Mouse (Mus musculus) spleen, postnatal 10 days (tissue): Measurements from ENCODE around the gene Gm10518.
"Not testable (repeated sequence)": the region's sequence is repeated elsewhere in the genome, so short reads cannot be mapped to it uniquely, and the experiment has no call there.

ENCODE experiments used
- DNase-seq, 2 experiments: peaks; one replicate each; pipeline ENCODE4 v3.0.0; 2021 to 2022; ENCODE audit warnings: low spot score in 2 of 2

Gm10518 gene

GRCm38 (mm10) chr1:179802610-179803512 lies at the start of gene Gm10518:
Gm10518 (plus strand) TSS chr1:179803376.
- peak; percentile 71 to 78 for DNase-seq

- DNase-seq, result no peak
Measured at GRCm38 (mm10) chr1:179756477-179756876, 46.7 kb upstream of the Gm10518 start.

GRCm38 (mm10) chr1:179760086-179760485 lies 43.1 kb upstream of the Gm10518 start:
- no peak for DNase-seq

- no peak for DNase-seq
Measured at GRCm38 (mm10) chr1:179760553-179760952, 42.6 kb upstream of the Gm10518 start.

DNA sequence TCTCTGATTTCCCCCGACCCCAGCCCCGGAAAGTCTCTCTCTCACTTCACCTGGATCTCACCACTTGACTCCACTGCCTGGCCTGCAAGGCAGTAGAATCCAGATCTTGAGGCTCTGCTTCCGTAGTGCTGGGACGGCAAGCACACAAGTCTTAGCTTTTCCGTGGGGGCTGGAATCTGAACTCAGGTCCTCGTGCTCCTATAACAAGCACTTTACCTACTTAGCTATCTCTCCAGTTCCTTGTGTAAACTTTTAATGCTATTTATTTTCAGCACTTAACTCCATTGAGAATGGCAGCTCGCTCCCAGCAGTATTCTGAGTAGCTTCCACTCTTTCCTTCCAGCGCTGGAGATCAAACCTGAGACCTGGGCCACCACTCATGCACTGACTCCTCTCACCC lies 26.3 kb upstream of the Gm10518 start:
- DNase-seq, result no peak

DNA sequence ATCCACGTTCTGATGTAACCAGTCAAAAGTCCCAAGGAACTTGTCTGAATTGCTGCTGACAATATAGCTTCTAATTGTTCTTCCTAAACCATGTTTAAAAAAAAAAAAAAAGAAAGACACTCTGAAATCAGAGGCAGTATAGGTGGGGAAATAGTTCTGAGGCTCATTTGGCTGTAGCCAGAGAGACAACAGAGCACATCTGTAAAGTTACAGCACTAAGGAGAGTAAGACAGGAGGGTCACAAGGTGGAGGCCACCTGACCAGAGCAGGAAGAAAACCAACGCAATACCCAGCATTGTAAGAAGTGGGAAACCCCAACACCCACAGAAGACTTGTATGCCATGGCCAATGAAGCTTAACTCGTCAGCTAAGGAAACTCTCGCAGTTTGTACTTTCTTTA lies 19.1 kb upstream of the Gm10518 start:
- no peak for DNase-seq

GRCm38 (mm10) chr1:179785502-179785901 lies 17.7 kb upstream of the Gm10518 start:
- peak in 1 of 2 experiments; percentile 19 for DNase-seq

DNA sequence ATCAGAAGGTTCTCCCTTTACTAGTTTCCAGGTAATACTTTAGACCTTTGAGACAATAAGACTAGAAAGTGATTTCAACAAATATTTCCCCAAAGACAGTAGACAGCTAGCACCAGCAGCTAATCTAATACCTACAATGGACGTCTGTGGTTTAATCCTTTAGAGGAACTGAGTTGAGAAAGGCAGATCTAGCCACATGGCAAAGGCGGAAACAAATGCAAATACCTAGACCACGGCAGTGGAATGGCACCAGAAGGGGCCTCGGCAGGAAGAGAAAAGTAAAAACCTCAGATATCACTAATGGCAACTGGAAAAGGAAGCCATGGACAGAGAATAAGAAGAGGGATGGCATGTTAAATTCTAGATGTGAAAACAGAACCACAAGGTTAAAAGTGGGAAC lies 15.9 kb upstream of the Gm10518 start:
- no peak for DNase-seq

- DNase-seq, result no peak
Measured at GRCm38 (mm10) chr1:179798794-179799193, 4.4 kb upstream of the Gm10518 start.

DNA sequence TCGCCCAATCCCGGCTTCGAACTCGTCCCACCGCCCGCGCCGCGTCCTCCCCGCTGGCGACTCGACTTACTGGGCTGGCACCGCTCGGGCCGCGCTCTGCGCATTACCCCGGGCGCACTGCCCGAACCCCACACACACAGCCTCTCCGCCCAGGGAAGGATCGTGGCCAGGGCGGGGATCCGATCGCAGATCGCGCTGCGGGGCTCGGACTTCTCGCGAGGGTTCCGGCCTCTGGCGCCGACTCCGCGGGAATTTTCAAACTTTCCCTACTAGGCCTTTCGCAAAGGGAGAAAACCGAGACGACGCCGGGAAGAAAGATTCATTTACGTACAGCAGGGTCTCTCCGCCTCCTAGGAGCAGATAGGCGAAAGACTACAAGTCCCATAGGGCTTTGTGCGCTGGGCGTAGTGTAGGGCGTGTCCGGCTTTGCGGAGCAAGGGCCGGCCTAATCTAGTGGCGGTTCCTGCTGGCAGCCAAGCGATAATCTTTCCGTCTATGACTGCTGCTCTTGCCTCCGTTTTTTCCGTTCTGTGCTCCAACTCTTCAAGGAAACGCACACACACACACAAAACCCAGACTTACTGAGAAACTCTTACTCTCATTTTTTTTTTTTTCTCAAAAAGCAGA lies 450 bp downstream of the Gm10518 start, which contains the start of gene Ahctf1:
TSS of gene Ahctf1 (minus strand) at position 168 of the 627 bp plus-strand sequence.
- DNase-seq, result peak; percentile 95

- DNase-seq, result peak; percentile 37 to 49
Measured at GRCm38 (mm10) chr1:179804140-179804881, 1.1 kb downstream of the Gm10518 start.

DNA sequence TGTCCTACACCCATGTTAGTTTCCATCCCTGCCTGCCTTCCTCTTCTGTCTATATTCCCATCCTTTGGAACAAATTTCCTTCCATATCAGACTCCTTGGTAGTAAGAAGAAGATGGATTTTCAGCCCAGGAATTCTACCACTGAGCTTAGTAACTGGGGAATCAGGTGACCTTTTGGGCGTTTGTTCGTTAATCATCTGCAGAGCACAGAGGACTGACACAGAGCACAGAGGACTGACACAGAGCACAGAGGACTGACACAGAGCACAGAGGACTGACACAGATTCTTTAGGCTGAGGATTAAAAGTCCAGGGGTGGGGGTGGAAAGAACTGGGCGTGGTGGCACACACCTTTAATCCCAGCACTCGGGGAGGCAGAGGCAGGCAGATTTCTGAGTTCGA lies 2.6 kb downstream of the Gm10518 start:
- no peak for DNase-seq

- no peak for DNase-seq
Measured at GRCm38 (mm10) chr1:179807468-179807867, 4.3 kb downstream of the Gm10518 start.

DNA sequence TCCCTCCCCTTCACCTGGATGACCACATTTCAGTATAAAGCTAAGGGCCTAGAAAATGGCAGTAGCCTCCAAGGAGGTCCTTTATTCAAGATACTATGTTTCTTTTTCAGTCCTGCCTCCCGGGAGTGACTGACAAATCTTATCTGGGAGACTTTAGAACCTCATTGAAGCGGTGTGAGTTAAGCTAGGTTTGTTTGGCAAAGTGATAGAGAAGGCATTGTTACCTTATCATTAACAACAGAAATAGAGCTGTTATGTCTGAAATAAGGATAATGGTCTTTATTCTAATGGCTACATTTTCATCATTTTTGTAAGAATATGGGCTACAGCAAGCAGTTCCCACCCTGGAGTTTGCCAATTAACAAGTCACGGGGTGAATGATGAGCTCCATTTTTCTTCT lies 5.1 kb downstream of the Gm10518 start:
- no peak for DNase-seq

- DNase-seq, result no peak
Measured at GRCm38 (mm10) chr1:179813385-179813784, 10.2 kb downstream of the Gm10518 start.

DNA sequence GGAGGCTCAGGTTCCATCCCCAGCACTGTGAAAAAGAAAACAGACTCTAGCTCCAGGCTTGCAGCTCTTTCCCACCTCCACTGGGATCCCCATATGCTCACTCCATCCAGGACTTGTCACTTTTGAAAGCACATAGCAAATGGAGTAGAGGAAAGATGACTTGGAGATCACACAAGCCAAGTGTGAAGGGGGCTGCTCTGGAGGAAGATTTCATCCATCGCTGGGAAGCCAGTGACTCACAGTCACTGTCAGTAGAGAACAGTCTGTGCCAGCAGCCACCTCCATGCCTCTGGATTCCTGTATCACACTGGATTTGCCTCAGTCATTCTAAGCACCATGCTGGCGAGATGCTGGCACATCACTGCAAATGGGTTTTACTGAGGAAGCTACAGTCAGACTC lies 11.4 kb downstream of the Gm10518 start:
- no peak for DNase-seq

DNA sequence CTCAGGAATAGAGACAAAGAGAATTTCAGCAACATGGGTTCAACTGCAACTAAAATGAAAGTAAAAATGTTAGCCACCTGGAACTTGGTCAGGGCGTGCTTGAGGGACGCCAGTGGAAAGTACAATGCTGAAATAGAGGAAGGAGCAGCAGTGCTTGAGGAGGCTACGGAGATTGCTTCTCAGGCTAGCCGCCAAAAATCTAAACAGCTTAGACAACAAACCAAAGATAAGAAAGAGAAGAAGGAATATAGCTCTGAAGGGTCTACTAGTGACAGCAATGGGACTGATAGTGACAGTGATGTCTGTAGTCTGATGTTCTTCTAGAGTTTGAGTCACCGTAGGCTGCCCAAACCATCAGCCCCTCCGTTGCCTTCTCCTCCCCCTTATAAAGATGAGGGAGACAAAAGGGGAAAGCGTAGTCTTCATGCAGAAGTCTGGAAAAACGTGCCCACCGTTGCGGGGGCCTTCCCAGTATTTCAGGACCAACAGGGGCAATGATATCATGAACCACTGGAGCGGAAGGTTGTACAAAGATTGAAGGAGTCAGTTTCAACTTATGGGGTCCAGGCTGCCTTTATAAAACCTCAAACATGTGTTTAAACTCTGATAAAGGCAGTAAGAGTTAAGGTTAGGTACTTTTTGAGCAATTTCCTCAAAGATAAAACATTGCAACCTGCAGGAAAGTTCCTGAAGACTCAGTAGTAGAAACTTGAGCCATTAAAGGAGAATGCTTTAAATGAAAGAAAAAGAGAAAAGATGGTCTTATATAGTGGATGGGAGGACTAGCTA lies 15.5 kb downstream of the Gm10518 start:
- not testable (repeated sequence) for DNase-seq

- no peak for DNase-seq
Measured at GRCm38 (mm10) chr1:179824549-179824948, 21.4 kb downstream of the Gm10518 start.

GRCm38 (mm10) chr1:179828051-179828450 lies 24.9 kb downstream of the Gm10518 start:
- DNase-seq, result no peak

DNA sequence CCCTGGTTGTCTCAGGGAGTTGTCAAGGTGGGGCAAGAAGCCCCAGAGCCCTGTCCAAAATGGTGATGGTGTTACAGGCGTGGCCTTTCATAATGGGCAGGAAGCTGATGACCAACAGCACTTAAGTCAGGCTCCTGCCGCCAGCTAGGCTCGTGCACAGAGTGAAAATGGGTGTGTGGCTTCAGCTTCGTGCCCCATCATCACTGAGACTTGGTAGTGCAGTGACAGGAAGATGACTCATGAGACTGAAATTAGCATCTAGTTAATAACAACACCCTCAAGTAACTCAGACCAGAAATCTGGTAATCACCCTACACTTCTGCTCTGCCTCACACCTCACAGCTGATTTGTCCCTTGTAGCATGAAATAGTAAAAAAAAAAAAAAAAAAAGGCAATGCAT lies 25.7 kb downstream of the Gm10518 start:
- no peak for DNase-seq

DNA sequence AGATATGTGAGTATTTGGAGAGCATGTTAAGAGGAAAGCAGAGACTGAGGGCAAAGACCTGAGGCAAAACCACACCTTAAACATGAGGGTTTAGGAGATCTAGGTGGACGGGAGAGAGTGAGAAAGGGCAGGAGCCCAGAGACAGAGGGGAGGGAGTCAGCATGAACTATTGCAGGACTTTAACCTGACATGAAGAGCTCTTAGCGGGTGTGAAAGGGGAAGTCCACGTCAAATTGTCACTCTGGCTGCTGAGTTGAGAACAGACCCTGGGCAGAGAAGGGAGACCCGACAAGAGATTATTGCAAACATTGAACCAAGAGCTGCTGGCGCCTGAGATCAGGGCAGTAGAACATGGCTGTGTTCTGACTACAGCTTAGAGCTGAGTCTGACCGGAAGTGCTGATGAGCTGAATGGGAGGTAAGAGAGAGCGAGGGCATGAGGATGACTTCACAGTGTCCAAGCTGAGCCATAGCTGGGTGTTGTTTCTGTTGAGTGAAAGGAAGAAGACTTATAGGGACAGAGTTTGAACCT lies 29.6 kb downstream of the Gm10518 start:
- no peak for DNase-seq
